Mouse (Mus musculus) gastrocnemius, adult 18-20 months (tissue): ENCODE measurements around the gene Serping1. TPM values are rescaled to one million over a fixed set of nuclear protein-coding genes. Genes with fewer than 3 reads are reported as not detected.

ENCODE experiments used
- DNase-seq: peaks from one replicate; pipeline ENCODE4 v3.0.0; 2021; ENCODE audit warnings: low spot score
- microRNA-seq: library from miRNA; unstranded; fragments of <30 nt; microRNA quantifications from one replicate; pipeline ENCODE4 v1.2.0, GENCODE M21; 2021
- total RNA-seq, 2 experiments: library from RNA; stranded (reverse); gene quantifications; 2 replicates each; pipeline ENCODE4 v1.2.3; 2021

Gene Serping1
- total RNA-seq, 2 experiments from 2014 or later, result 50.8 to 72.0 TPM

- no peak for DNase-seq
Measured at GRCm38 (mm10) chr2:84715562-84716361, 59.5 kb downstream of the Serping1 start.

Small RNAs within 50 kb of the gene (microRNA-seq; reads per million reads assigned to microRNA genes)
- 1,297 reads per million, percentile 86 among the genes with 10 or more reads in this experiment for gene Mir130a

Other genes starting within 250 kb of the Serping1 start
- 10 to 100 TPM; 23.2 to 29.2 TPM for gene Ctnnd1, start 124.7 kb downstream of the Serping1 start, total RNA-seq
- not detected for gene Btbd18, start 116.4 kb downstream of the Serping1 start, total RNA-seq
- gene Selenoh, start 104.7 kb downstream of the Serping1 start, total RNA-seq, result 10 to 100 TPM; 12.0 to 14.4 TPM
- gene Gm28635, start 97.4 kb downstream of the Serping1 start, total RNA-seq, result 1 to 10 TPM in 1 of 2 experiments, under 1 TPM in 1; 0.59 to 2.2 TPM
- gene Med19, start 97.0 kb downstream of the Serping1 start, total RNA-seq, result 1 to 10 TPM; 7.7 to 8.5 TPM
- gene Tmx2, start 96.3 kb downstream of the Serping1 start, total RNA-seq, result 10 to 100 TPM; 45.5 to 47.7 TPM
- 10 to 100 TPM; 72.0 to 78.9 TPM for gene Zdhhc5, start 60.3 kb downstream of the Serping1 start, total RNA-seq
- 1 to 10 TPM; 3.3 to 3.8 TPM for gene Clp1, start 48.1 kb downstream of the Serping1 start, total RNA-seq
- gene Ypel4, start 41.4 kb downstream of the Serping1 start, total RNA-seq, result under 1 TPM; 0.38 to 0.57 TPM
- gene Gm19426, start 31.8 kb downstream of the Serping1 start, total RNA-seq, result under 1 TPM in 1 of 2 experiments, not detected in 1; 0.43 TPM
- gene Ube2l6, start 23.4 kb upstream of the Serping1 start, total RNA-seq, result 1 to 10 TPM; 2.9 to 3.7 TPM
- gene Smtnl1, start 47.2 kb upstream of the Serping1 start, total RNA-seq, result 100 to 1,000 TPM; 104 to 119 TPM
- gene Timm10, start 51.6 kb upstream of the Serping1 start, total RNA-seq, result 10 to 100 TPM; 38.2 to 57.8 TPM
- gene Slc43a1, start 63.4 kb upstream of the Serping1 start, total RNA-seq, result 10 to 100 TPM; 11.0 to 12.7 TPM
- under 1 TPM; 0.52 to 0.62 TPM for gene Rtn4rl2, start 111.3 kb upstream of the Serping1 start, total RNA-seq
- gene Slc43a3, start 161.1 kb upstream of the Serping1 start, total RNA-seq, result 10 to 100 TPM; 17.2 to 18.4 TPM
- gene Prg2, start 205.0 kb upstream of the Serping1 start, total RNA-seq, result not detected
- gene Prg3, start 212.8 kb upstream of the Serping1 start, total RNA-seq, result not detected